Mouse (Mus musculus): ENCODE results near the gene Nup93. TPM values are rescaled to one million over a fixed set of nuclear protein-coding genes. Genes with fewer than 3 reads are reported as not detected.
"Not testable (repeated sequence)": the region's sequence is repeated elsewhere in the genome, so short reads cannot be mapped to it uniquely, and the experiment has no call there.

The Nup93 gene
- 80.2 and 86.2 TPM in 2 replicates for polyA plus RNA-seq (2015; fragmentation: Nextera tagmentation; extraction: Ambion mirVana)

DNA sequence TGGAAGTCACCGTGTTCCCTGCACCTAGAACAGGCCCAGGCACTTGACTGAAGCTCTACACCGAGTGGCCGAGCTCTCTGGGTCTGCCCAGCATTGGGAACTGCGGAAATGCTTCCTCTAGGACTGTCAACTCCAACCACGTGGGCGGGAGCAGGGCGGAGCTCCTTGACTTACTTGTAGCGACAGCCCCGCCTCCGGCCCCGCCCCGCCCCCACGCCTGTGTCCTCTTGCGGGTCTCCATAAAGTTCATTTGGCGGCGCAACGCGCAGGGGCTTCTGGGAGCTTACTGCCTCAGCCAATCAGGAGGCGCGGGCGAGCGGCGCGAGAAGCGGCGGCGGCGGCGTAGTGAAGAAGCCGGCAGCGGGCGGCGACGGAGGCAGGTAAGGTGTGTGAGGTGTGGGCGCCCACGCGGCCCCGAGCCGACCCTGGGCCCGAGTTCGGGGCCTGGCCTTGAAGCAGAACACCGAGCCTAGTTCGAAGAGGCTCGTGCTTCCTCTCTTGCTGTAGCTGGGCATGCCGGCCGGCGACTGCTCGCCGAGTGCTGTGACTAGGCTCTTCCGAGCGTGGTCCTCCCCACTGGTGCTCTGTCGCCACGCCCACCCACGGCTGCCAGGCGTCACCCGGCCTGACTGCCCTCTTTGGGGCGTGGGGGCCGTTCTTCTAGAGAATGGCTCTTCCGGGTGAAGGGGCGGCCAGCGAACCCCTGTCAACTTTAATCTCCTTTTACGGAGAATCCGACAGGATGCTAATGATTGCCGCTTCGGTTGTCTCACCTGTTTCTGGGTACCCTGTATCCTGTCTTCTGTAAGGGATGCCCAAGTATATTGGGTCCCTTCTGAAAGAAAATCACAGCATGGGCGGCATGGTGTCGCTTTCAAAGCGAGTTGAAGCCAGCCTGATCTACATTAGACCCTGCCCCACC, at the start of gene Nup93:
TSS of gene Nup93 (plus strand) at position 313 of the 922 bp plus-strand sequence.
- H3K4me2 ChIP-seq (ENCODE audit: low read depth, low read length), result peak within 1 kb of the TSS; percentile 83
- under 1% methylated on average over 62 of the region's 68 CpGs for WGBS
- no peaks in the 10 kb centered on the region for H3K27me3 ChIP-seq (ENCODE audit: control insufficient read depth, insufficient read depth, low read depth, low read length)
- ATAC-seq (ENCODE audit: low read depth), result peak; percentile 99
- H3K9me3 ChIP-seq (ENCODE audit: control insufficient read depth, low read length), result no peaks in the 10 kb centered on the region
- H3K9ac ChIP-seq (ENCODE audit: low read length), result peak within 1 kb of the TSS; percentile 80
- H3K27ac ChIP-seq (ENCODE audit: low read length), result peak within 1 kb of the TSS; percentile 43; the same call in 1 of the 2 replicates
- H3K4me3 ChIP-seq (ENCODE audit: low read length), result peak within 1 kb of the TSS; percentile 82
- H3K4me1 ChIP-seq (replicated peaks; ENCODE audit: control insufficient read depth, insufficient read depth, low read length), result peaks cover 13% of the 10 kb centered on the region
- no peaks in the 10 kb centered on the region for H3K36me3 ChIP-seq (ENCODE audit: control insufficient read depth, insufficient read depth, low read length)

DNA sequence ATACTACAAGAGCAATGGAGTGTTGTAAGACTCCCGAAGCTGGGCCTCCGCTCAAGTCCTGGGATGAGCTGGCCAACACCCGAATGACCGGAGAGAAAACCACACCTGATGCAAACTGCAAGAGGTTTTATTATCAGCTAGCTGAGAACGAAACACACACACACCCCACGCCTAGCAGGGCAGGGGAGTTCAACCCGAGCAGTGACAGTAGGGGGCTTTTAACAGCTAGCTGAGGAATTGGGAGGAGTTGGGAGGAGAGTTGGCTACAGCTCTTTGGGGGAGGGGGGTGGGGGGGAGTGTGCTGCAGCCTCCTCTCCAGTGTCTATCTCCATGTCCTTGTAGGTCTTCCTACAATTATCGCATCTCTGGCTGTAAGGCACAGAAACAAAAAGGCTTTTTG, 48.6 kb upstream of the Nup93 start:
- not testable (repeated sequence) for ATAC-seq (ENCODE audit: low read depth); H3K4me2 ChIP-seq (ENCODE audit: low read depth, low read length); H3K27me3 ChIP-seq (ENCODE audit: control insufficient read depth, insufficient read depth, low read depth, low read length); H3K4me1 ChIP-seq (replicated peaks; ENCODE audit: control insufficient read depth, insufficient read depth, low read length); H3K9me3 ChIP-seq (ENCODE audit: control insufficient read depth, low read length); H3K27ac ChIP-seq (ENCODE audit: low read length); H3K36me3 ChIP-seq (ENCODE audit: control insufficient read depth, insufficient read depth, low read length); H3K4me3 ChIP-seq (ENCODE audit: low read length); H3K9ac ChIP-seq (ENCODE audit: low read length)
- WGBS, result 62% methylated on average over 8 of the region's 8 CpGs

GRCm38 (mm10) chr8:94167244-94167643, 47.1 kb upstream of the Nup93 start:
- Histone ChIP-seq H3K36me3 (ENCODE audit: control insufficient read depth, insufficient read depth, low read length) (no peaks in the 10 kb centered on the region), H3K27me3 (ENCODE audit: control insufficient read depth, insufficient read depth, low read depth, low read length) (peaks cover 16% of the 10 kb centered on the region), H3K9me3 (ENCODE audit: control insufficient read depth, low read length) (no peaks in the 10 kb centered on the region), H3K27ac (ENCODE audit: low read length) (no peak overlapping the region), H3K4me2 (ENCODE audit: low read depth, low read length) (no peak overlapping the region), H3K4me1 (replicated peaks; ENCODE audit: control insufficient read depth, insufficient read depth, low read length) (peaks cover 12% of the 10 kb centered on the region), H3K4me3 (ENCODE audit: low read length) (no peak overlapping the region), H3K9ac (ENCODE audit: low read length) (no peak overlapping the region)
- 0 out of 2 replicates have a peak, but pooled peaks have one; percentile 50 for ATAC-seq (ENCODE audit: low read depth)
- WGBS, result 6% methylated on average over 6 of the region's 6 CpGs

DNA sequence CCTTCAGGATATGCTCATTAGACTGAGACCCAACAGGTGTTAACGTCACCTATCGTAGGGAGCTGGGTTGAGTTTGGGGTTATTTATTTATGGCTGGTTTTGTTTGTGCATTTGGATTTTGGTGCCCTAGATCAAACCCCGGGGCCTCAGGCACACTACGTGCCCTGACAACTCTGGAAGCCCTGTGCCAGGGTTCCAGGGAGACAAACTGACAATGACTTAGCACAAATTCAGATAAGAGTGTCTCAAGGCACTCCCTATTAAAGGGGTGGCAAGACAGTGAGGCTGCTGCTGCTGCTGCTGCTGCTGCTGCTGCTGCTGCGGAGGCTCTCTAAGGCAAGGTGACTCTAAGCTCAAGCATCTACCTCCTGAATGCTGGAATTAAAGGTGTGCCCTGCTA, 44.8 kb upstream of the Nup93 start:
- no peak overlapping the region for H3K9ac ChIP-seq (ENCODE audit: low read length)
- ATAC-seq (ENCODE audit: low read depth), result no peak
- no peaks in the 10 kb centered on the region for H3K9me3 ChIP-seq (ENCODE audit: control insufficient read depth, low read length)
- H3K27ac ChIP-seq (ENCODE audit: low read length), result no peak overlapping the region
- H3K4me1 ChIP-seq (replicated peaks; ENCODE audit: control insufficient read depth, insufficient read depth, low read length), result peaks cover 19% of the 10 kb centered on the region
- WGBS, result 77% methylated on average over 5 of the region's 5 CpGs
- no peak overlapping the region for H3K4me3 ChIP-seq (ENCODE audit: low read length)
- no peaks in the 10 kb centered on the region for H3K36me3 ChIP-seq (ENCODE audit: control insufficient read depth, insufficient read depth, low read length)
- peaks cover 38% of the 10 kb centered on the region for H3K27me3 ChIP-seq (ENCODE audit: control insufficient read depth, insufficient read depth, low read depth, low read length)
- no peak overlapping the region for H3K4me2 ChIP-seq (ENCODE audit: low read depth, low read length)

- no peak for ATAC-seq (ENCODE audit: low read depth)
- H3K9ac ChIP-seq (ENCODE audit: low read length), result peak overlapping the region; percentile 58; the same call in 1 of the 2 replicates
- 43% methylated on average over 10 of the region's 10 CpGs for WGBS
These were observed 43.0 kb upstream of the Nup93 start for GRCm38 (mm10) chr8:94171321-94171755.

GRCm38 (mm10) chr8:94172075-94172808, 42.1 kb upstream of the Nup93 start, which contains the start of gene Mt2:
Gene Mt2, plus strand, starts transcription at chr8:94172664.
- Histone ChIP-seq H3K27ac (ENCODE audit: low read length) (peak within 1 kb of the TSS; percentile 59), H3K9me3 (ENCODE audit: control insufficient read depth, low read length) (no peaks in the 10 kb centered on the region), H3K9ac (ENCODE audit: low read length) (peak within 1 kb of the TSS; percentile 58), H3K4me2 (ENCODE audit: low read depth, low read length) (peak within 1 kb of the TSS; percentile 91), H3K4me3 (ENCODE audit: low read length) (peak within 1 kb of the TSS; percentile 56), H3K36me3 (ENCODE audit: control insufficient read depth, insufficient read depth, low read length) (no peaks in the 10 kb centered on the region), H3K4me1 (replicated peaks; ENCODE audit: control insufficient read depth, insufficient read depth, low read length) (peaks cover 19% of the 10 kb centered on the region), H3K27me3 (ENCODE audit: control insufficient read depth, insufficient read depth, low read depth, low read length) (peaks cover 51% of the 10 kb centered on the region)
- peak; percentile 79 for ATAC-seq (ENCODE audit: low read depth)
- WGBS, result under 1% methylated on average over 56 of the region's 56 CpGs

More at GRCm38 (mm10) chr8:94171321-94171755, 43.0 kb upstream of the Nup93 start:
- H3K27me3 ChIP-seq (ENCODE audit: control insufficient read depth, insufficient read depth, low read depth, low read length), result peaks cover 50% of the 10 kb centered on the region
- no peak overlapping the region for H3K27ac ChIP-seq (ENCODE audit: low read length)
- H3K4me2 ChIP-seq (ENCODE audit: low read depth, low read length), result peak overlapping the region; percentile 91
- peak overlapping the region; percentile 56 for H3K4me3 ChIP-seq (ENCODE audit: low read length)
- peaks cover 19% of the 10 kb centered on the region for H3K4me1 ChIP-seq (replicated peaks; ENCODE audit: control insufficient read depth, insufficient read depth, low read length)
- H3K36me3 ChIP-seq (ENCODE audit: control insufficient read depth, insufficient read depth, low read length), result no peaks in the 10 kb centered on the region
- no peaks in the 10 kb centered on the region for H3K9me3 ChIP-seq (ENCODE audit: control insufficient read depth, low read length)

DNA sequence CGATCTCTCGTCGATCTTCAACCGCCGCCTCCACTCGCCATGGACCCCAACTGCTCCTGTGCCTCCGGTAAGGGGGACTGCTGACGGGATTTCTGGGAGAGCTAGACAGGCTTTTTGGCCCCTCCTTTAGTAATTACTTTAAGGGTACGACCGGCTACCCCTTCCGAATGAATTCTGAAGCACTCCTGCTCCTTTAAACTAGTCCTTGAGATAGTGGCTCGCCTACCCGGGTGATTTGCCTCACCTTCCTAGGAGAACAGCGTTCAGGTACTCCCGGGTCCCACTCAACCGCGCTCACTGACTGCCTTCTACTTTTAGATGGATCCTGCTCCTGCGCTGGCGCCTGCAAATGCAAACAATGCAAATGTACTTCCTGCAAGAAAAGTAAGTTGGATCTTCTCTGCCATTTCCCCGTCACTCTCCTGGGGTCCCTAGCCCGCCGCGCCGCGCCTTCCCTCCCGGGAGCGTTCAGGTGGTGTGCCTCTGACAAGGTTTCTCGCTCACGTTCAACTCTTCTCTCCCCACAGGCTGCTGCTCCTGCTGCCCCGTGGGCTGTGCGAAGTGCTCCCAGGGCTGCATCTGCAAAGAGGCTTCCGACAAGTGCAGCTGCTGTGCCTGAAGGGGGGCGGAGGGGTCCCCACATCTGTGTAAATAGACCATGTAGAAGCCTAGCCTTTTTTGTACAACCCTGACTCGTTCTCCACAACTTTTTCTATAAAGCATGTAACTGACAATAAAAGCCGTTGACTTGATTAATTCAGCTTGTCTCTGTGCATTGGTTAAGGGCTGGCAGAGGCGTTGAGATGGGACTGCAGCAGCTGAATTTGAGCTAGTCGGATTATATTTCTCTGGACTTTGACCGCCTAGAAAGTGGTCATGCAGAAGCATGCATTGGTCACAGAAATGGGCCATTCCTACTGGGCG, 41.3 kb upstream of the Nup93 start:
- H3K4me1 ChIP-seq (replicated peaks; ENCODE audit: control insufficient read depth, insufficient read depth, low read length), result peaks cover 19% of the 10 kb centered on the region
- ATAC-seq (ENCODE audit: low read depth), result peak; percentile 47; the same call in 1 of the 2 replicates
- peaks cover 52% of the 10 kb centered on the region for H3K27me3 ChIP-seq (ENCODE audit: control insufficient read depth, insufficient read depth, low read depth, low read length)
- H3K27ac ChIP-seq (ENCODE audit: low read length), result peak overlapping the region; percentile 59
- WGBS, result 1% methylated on average over 39 of the region's 39 CpGs
- H3K9me3 ChIP-seq (ENCODE audit: control insufficient read depth, low read length), result no peaks in the 10 kb centered on the region
- H3K4me2 ChIP-seq (ENCODE audit: low read depth, low read length), result peak overlapping the region; percentile 91
- H3K9ac ChIP-seq (ENCODE audit: low read length), result peak overlapping the region; percentile 58
- H3K36me3 ChIP-seq (ENCODE audit: control insufficient read depth, insufficient read depth, low read length), result no peaks in the 10 kb centered on the region
- H3K4me3 ChIP-seq (ENCODE audit: low read length), result peak overlapping the region; percentile 56

GRCm38 (mm10) chr8:94173848-94174403, 40.4 kb upstream of the Nup93 start:
- 46% methylated on average over 11 of the region's 11 CpGs for WGBS
- H3K36me3 ChIP-seq (ENCODE audit: control insufficient read depth, insufficient read depth, low read length), result no peaks in the 10 kb centered on the region
- H3K9me3 ChIP-seq (ENCODE audit: control insufficient read depth, low read length), result no peaks in the 10 kb centered on the region
- H3K4me3 ChIP-seq (ENCODE audit: low read length), result peak overlapping the region; percentile 56; the same call in 1 of the 2 replicates
- H3K4me1 ChIP-seq (replicated peaks; ENCODE audit: control insufficient read depth, insufficient read depth, low read length), result peaks cover 23% of the 10 kb centered on the region
- ATAC-seq (ENCODE audit: low read depth), result no peak
- peaks cover 58% of the 10 kb centered on the region for H3K27me3 ChIP-seq (ENCODE audit: control insufficient read depth, insufficient read depth, low read depth, low read length)
- H3K9ac ChIP-seq (ENCODE audit: low read length), result no peak overlapping the region
- no peak overlapping the region for H3K27ac ChIP-seq (ENCODE audit: low read length)
- H3K4me2 ChIP-seq (ENCODE audit: low read depth, low read length), result no peak overlapping the region

Data from lung, embryonic 16.5 days (tissue).